Mouse (Mus musculus) left cerebral cortex, adult 2 months (tissue): ENCODE measurements at regions not wholly inside any gene's neighbourhood (a gene's known extent, or its start where the extent isn't known, plus 50 kb on each side); places are given as distances from the start of the nearest gene placed in this dataset.

Experiments
- DNase-seq, 2 experiments: peaks; one replicate each; pipeline ENCODE4 v3.0.0; 2021 to 2022; ENCODE audit warnings: low spot score in 2 of 2, mixed read lengths in 1 of 2; ENCODE audit errors: extremely low spot score in 1 of 2
- H3K27ac ChIP-seq: fragments of 200-600 bp; 2 replicates; pipeline ENCODE4 v1.8.1; 2022
- H3K4me3 ChIP-seq: fragments of 200-600 bp; 2 replicates; pipeline ENCODE4 v1.8.1; 2022
- CTCF ChIP-seq: fragments of 200-600 bp; IDR thresholded peaks from 2 replicates; pipeline ENCODE4 v1.8.1; 2022; ENCODE audit warnings: antibody characterized with exemption, mild to moderate bottlenecking, moderate library complexity
- intact Hi-C: fragments of 180-260 bp; cut with DNase I; formaldehyde crosslinking; loops from one replicate; pipeline ENCODE4 v1.15.1; 2025

- peak; percentile 94 for TF ChIP-seq CTCF
- no peak overlapping the region for H3K4me3 ChIP-seq
- peak; percentile 57 to 74 for DNase-seq
- H3K27ac ChIP-seq: no peak overlapping the region
- intact Hi-C loops: loop anchor here (1.0 to 10.0 kb wide), 2 partner anchors 122 to 488 kb away; no protein-coding TSS in a partner anchor
Observed at GRCm38 (mm10) chr7:72362690-72363089, 56.3 kb upstream of the Mctp2 start.

GRCm38 (mm10) chr7:72391323-72391722 is 84.9 kb upstream of the Mctp2 start:
- DNase-seq: peak in 1 of 2 experiments; percentile 10
- intact Hi-C loops: no loop called here
- Histone ChIP-seq H3K27ac (no peak overlapping the region), H3K4me3 (no peak overlapping the region)
- peak; percentile 53 for TF ChIP-seq CTCF

- Histone ChIP-seq H3K4me3 (no peak overlapping the region), H3K27ac (no peak overlapping the region)
- intact Hi-C loops: loop anchor here (1.0 to 5.0 kb wide), 7 partner anchors 127 to 1247 kb away; no protein-coding TSS in a partner anchor
- DNase-seq: peak; percentile 53 to 57
- peak; percentile 99 for TF ChIP-seq CTCF
Observed at GRCm38 (mm10) chr7:72400056-72400455, 93.6 kb upstream of the Mctp2 start.

GRCm38 (mm10) chr7:72406131-72406530 is 99.7 kb upstream of the Mctp2 start:
- Histone ChIP-seq H3K4me3 (no peak overlapping the region), H3K27ac (no peak overlapping the region)
- DNase-seq: no peak
- intact Hi-C loops: no loop called here
- TF ChIP-seq CTCF: no peak

- no peak for DNase-seq
- Histone ChIP-seq H3K4me3 (no peak overlapping the region), H3K27ac (no peak overlapping the region)
- TF ChIP-seq CTCF: no peak
- intact Hi-C loops: no loop called here
Observed at GRCm38 (mm10) chr7:72408409-72408986, 102.1 kb upstream of the Mctp2 start.

GRCm38 (mm10) chr7:72438552-72438951 is 132.1 kb upstream of the Mctp2 start:
- Histone ChIP-seq H3K4me3 (no peak overlapping the region), H3K27ac (no peak overlapping the region)
- TF ChIP-seq CTCF: no peak
- DNase-seq: no peak
- intact Hi-C loops: no loop called here

GRCm38 (mm10) chr7:72442001-72442400 is 135.6 kb upstream of the Mctp2 start:
- TF ChIP-seq CTCF: no peak
- no peak for DNase-seq
- intact Hi-C loops: loop anchor here (10.0 kb wide), 1 partner anchor 473 kb away; no protein-coding TSS in a partner anchor
- Histone ChIP-seq H3K27ac (no peak overlapping the region), H3K4me3 (no peak overlapping the region)

GRCm38 (mm10) chr7:72444016-72444415 is 137.6 kb upstream of the Mctp2 start:
- DNase-seq: no peak
- intact Hi-C loops: loop anchor here (10.0 kb wide), 1 partner anchor 471 kb away; no protein-coding TSS in a partner anchor
- TF ChIP-seq CTCF: no peak
- Histone ChIP-seq H3K27ac (no peak overlapping the region), H3K4me3 (no peak overlapping the region)

GRCm38 (mm10) chr7:72444792-72445191 is 138.4 kb upstream of the Mctp2 start:
- H3K4me3 ChIP-seq: no peak overlapping the region
- no peak for TF ChIP-seq CTCF
- no peak overlapping the region for H3K27ac ChIP-seq
- intact Hi-C loops: loop anchor here (10.0 kb wide), 1 partner anchor 470 kb away; no protein-coding TSS in a partner anchor
- DNase-seq: no peak

- Histone ChIP-seq H3K27ac (no peak overlapping the region), H3K4me3 (no peak overlapping the region)
- DNase-seq: no peak
- no peak for TF ChIP-seq CTCF
- intact Hi-C loops: loop anchor here (10.0 kb wide), 1 partner anchor 468 kb away; no protein-coding TSS in a partner anchor
Observed at GRCm38 (mm10) chr7:72446911-72447310, 140.5 kb upstream of the Mctp2 start.

GRCm38 (mm10) chr7:72462978-72463377 is 156.6 kb upstream of the Mctp2 start:
- DNase-seq: no peak
- intact Hi-C loops: no loop called here
- H3K27ac ChIP-seq: no peak overlapping the region
- TF ChIP-seq CTCF: no peak
- no peak overlapping the region for H3K4me3 ChIP-seq

- DNase-seq: no peak
- TF ChIP-seq CTCF: no peak
- intact Hi-C loops: no loop called here
- Histone ChIP-seq H3K4me3 (no peak overlapping the region), H3K27ac (no peak overlapping the region)
Observed at GRCm38 (mm10) chr7:72464658-72465057, 158.2 kb upstream of the Mctp2 start.

GRCm38 (mm10) chr7:72469691-72470090 is 163.3 kb upstream of the Mctp2 start:
- no peak for DNase-seq
- TF ChIP-seq CTCF: no peak
- intact Hi-C loops: loop anchor here (5.0 kb wide), 1 partner anchor 123 kb away; no protein-coding TSS in a partner anchor
- Histone ChIP-seq H3K4me3 (no peak overlapping the region), H3K27ac (no peak overlapping the region)
